Mouse (Mus musculus) telencephalon, adult 2 months (tissue): Measurements from ENCODE around the gene Gm8720.
"Not testable (repeated sequence)": the region's sequence is repeated elsewhere in the genome, so short reads cannot be mapped to it uniquely, and the experiment has no call there.

Source experiments
- DNase-seq: peaks from one replicate; pipeline ENCODE4 v3.0.0-alpha.2; 2011; ENCODE audit warnings: low read depth, low spot score

The Gm8720 gene

GRCm38 (mm10) chr7:23067356-23067755 lies at the start of gene Gm8720:
Gene Gm8720, minus strand, starts transcription at chr7:23067456.
- DNase-seq: not testable (repeated sequence)

- not testable (repeated sequence) for DNase-seq
Measured at GRCm38 (mm10) chr7:23055240-23055639, 12.0 kb downstream of the Gm8720 start, which contains the start of gene Vmn1r163. Gene Vmn1r163, plus strand, starts transcription at chr7:23055540.

GRCm38 (mm10) chr7:23019823-23020222 lies 47.4 kb downstream of the Gm8720 start, which contains the start of gene Gm4216:
Gene Gm4216, minus strand, starts transcription at chr7:23019923.
- not testable (repeated sequence) for DNase-seq
